In genomic region chr3:18738946-18739345, GRCm38 (mm10) we compare ENCODE assay signal across 25 mouse cellular contexts.
"Had no signal": no experiment of that assay in that cellular context is flagged by ENCODE, and none has a peak within 500 bp of the region (broad histone marks: within the 10 kb centered on the region; RNA-seq: fewer than 3 reads in every experiment).

No protein-coding gene starts in this region.

- H3K27ac ChIP-seq: heart, embryonic 10.5 days; heart, embryonic 13.5 days; heart, embryonic 15.5 days; hindbrain, embryonic 10.5 days; hindbrain, embryonic 12.5 days; hindbrain, embryonic 13.5 days; hindbrain, embryonic 14.5 days; hindbrain, embryonic 15.5 days; hindbrain, postnatal 0 days; intestine, embryonic 15.5 days; kidney, embryonic 15.5 days; kidney, postnatal 0 days; layer of hippocampus, adult 2 months; left cerebral cortex, adult 2 months had no signal

- DNase-seq: heart, postnatal 10 days; heart, postnatal 14 days; heart, postnatal 36 days; heart, postnatal 4 days; kidney, adult 18-20 months; kidney, postnatal 14 days; kidney, postnatal 25 days; kidney, postnatal 4 days; layer of hippocampus, adult 9-11 months; layer of hippocampus, postnatal 36 days had no signal

- H3K27me3 ChIP-seq: heart, embryonic 12.5 days; heart, embryonic 13.5 days; heart, embryonic 15.5 days; hindbrain, embryonic 12.5 days; hindbrain, embryonic 13.5 days; hindbrain, embryonic 15.5 days; intestine, embryonic 15.5 days; kidney, embryonic 15.5 days had no signal

- H3K4me3 ChIP-seq: heart, embryonic 10.5 days; heart, embryonic 12.5 days; heart, embryonic 13.5 days; heart, embryonic 15.5 days; hindbrain, embryonic 10.5 days; hindbrain, embryonic 12.5 days; hindbrain, embryonic 13.5 days; hindbrain, embryonic 15.5 days; intestine, embryonic 15.5 days; kidney, embryonic 15.5 days; layer of hippocampus, adult 2 months; left cerebral cortex, adult 2 months had no signal

- H3K4me1 ChIP-seq: heart, embryonic 10.5 days; heart, embryonic 12.5 days; heart, embryonic 13.5 days; heart, embryonic 15.5 days; hindbrain, embryonic 10.5 days; hindbrain, embryonic 12.5 days; hindbrain, embryonic 13.5 days; hindbrain, embryonic 15.5 days; intestine, embryonic 15.5 days; kidney, embryonic 15.5 days had no signal

- H3K36me3 ChIP-seq: heart, embryonic 10.5 days; heart, embryonic 12.5 days; heart, embryonic 13.5 days; heart, embryonic 15.5 days; hindbrain, embryonic 10.5 days; hindbrain, embryonic 12.5 days; hindbrain, embryonic 13.5 days; hindbrain, embryonic 15.5 days; intestine, embryonic 15.5 days; kidney, embryonic 15.5 days had no signal
